Mouse (Mus musculus): ENCODE results near the gene Lsamp. TPM values are rescaled to one million over a fixed set of nuclear protein-coding genes. Genes with fewer than 3 reads are reported as not detected.
A peak's percentile ranks its signal among the peaks of the same experiment; 100 is the strongest.

The Lsamp gene
- polyA plus RNA-seq, 1 experiment from 2014 or later: 13.9 TPM

DNA sequence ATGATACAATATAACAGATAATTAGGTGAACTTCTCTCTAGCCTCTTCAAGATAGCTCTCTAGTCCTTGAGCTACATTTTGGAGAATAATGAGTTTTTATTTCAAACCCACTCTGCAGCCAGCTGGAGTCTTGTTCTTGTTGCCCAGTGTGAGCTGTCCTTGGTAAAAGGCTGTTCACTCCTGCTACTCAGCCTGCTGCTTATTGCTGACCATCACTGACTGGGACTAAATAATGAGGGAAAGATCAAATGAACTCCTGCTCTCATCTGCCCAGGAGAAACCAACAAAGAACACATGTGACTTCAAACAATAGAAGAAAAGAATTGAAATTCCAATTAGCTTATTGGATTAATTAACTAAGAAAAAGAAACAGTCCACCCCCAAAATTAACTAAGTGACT, 1107.1 kb downstream of the Lsamp start:
- H3K36me3 ChIP-seq: no peaks in the 10 kb centered on the region
- no peaks in the 10 kb centered on the region for H3K4me1 ChIP-seq
- H3K27me3 ChIP-seq (ENCODE audit: low read depth, poor library complexity, severe bottlenecking): no peaks in the 10 kb centered on the region
- no peak overlapping the region for H3K27ac ChIP-seq (replicated peaks)
- no peak overlapping the region for H3K4me3 ChIP-seq
- no peak for DNase-seq (ENCODE audit: low spot score)
- no peaks in the 10 kb centered on the region for H3K9me3 ChIP-seq (replicated peaks)

- 85% methylated on average over 3 of the region's 3 CpGs for WGBS
- Histone ChIP-seq H3K27me3 (ENCODE audit: low read depth, poor library complexity, severe bottlenecking) (no peaks in the 10 kb centered on the region), H3K9me3 (replicated peaks) (no peaks in the 10 kb centered on the region), H3K4me1 (no peaks in the 10 kb centered on the region), H3K27ac (replicated peaks) (no peak overlapping the region), H3K36me3 (no peaks in the 10 kb centered on the region), H3K4me3 (no peak overlapping the region)
- DNase-seq (ENCODE audit: low spot score): no peak
These were observed 1118.6 kb downstream of the Lsamp start for GRCm38 (mm10) chr16:41102805-41103204.

DNA sequence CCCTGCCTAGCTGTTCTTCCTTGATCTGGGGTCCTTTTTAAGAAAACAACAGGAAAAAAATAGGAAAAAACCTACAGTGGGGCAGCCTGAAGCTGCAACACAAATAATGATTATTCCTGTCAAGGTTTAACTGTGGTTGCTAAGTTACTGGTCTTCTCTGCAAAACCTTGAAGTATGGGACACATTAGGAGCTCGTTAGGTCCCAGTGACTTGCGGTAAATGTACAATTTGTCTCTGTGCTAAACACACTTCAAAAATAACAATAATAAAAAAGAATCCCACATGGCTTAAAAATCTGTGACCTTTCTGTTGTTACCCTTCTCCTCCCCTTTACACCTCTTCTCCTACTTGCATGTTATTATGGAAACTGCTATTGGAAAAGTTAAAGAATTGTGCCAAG, 1140.2 kb downstream of the Lsamp start:
- 82% methylated on average over 2 of the region's 2 CpGs for WGBS
- Histone ChIP-seq H3K9me3 (replicated peaks) (no peaks in the 10 kb centered on the region), H3K27ac (replicated peaks) (no peak overlapping the region), H3K4me1 (no peaks in the 10 kb centered on the region), H3K4me3 (no peak overlapping the region), H3K27me3 (ENCODE audit: low read depth, poor library complexity, severe bottlenecking) (no peaks in the 10 kb centered on the region), H3K36me3 (no peaks in the 10 kb centered on the region)
- DNase-seq (ENCODE audit: low spot score): no peak

GRCm38 (mm10) chr16:41125051-41125450, 1140.9 kb downstream of the Lsamp start:
- Histone ChIP-seq H3K4me3 (no peak overlapping the region), H3K4me1 (no peaks in the 10 kb centered on the region), H3K9me3 (replicated peaks) (no peaks in the 10 kb centered on the region), H3K27me3 (ENCODE audit: low read depth, poor library complexity, severe bottlenecking) (no peaks in the 10 kb centered on the region), H3K36me3 (no peaks in the 10 kb centered on the region), H3K27ac (replicated peaks) (no peak overlapping the region)
- DNase-seq (ENCODE audit: low spot score): no peak
- 93% methylated on average over 2 of the region's 2 CpGs for WGBS

DNA sequence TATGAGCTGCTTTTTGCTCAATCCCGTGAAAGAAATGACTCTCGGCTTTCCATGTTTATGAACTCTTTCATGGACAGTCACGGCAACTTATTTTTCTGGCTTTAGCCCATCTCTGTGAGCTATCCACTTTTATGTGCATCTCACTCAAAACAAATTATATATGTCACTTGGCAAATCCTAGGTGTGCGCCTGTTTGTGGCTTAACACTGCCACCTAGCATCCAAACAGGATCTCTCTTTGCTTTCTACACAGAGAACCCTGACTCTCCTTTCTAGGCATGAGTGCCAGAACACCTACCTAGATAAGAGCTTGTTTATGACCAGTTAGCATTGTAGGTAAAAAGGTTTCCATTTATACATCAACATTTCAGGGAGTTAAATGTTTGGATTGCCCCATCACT, 1146.9 kb downstream of the Lsamp start:
- no peaks in the 10 kb centered on the region for H3K36me3 ChIP-seq
- DNase-seq (ENCODE audit: low spot score): no peak
- no peak overlapping the region for H3K4me3 ChIP-seq
- no peak overlapping the region for H3K27ac ChIP-seq (replicated peaks)
- H3K27me3 ChIP-seq (ENCODE audit: low read depth, poor library complexity, severe bottlenecking): no peaks in the 10 kb centered on the region
- no peaks in the 10 kb centered on the region for H3K4me1 ChIP-seq
- 73% methylated on average over 4 of the region's 4 CpGs for WGBS
- H3K9me3 ChIP-seq (replicated peaks): no peaks in the 10 kb centered on the region

DNA sequence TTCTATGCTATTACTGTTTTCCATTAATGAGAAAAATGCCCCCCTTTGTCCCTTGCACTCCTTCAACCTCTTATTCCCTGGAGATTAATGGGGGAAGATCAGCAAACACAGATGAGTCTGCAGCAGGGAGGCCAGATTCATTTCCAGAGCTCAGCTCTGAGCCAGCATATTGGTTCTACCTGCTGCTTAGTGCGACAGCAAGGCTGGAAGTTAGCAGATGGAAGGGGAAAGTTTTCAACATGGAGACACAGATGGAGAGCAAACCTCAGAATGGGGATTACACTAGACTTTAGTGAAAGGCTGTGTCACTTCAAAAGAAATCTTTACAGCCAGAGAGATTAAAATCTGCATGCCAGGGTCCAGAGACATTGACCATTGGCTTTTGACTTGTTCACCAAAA, 1188.7 kb downstream of the Lsamp start:
- 86% methylated on average over 1 of the region's 1 CpGs for WGBS
- H3K36me3 ChIP-seq: no peaks in the 10 kb centered on the region
- H3K27ac ChIP-seq (replicated peaks): no peak overlapping the region
- no peaks in the 10 kb centered on the region for H3K27me3 ChIP-seq (ENCODE audit: low read depth, poor library complexity, severe bottlenecking)
- no peaks in the 10 kb centered on the region for H3K9me3 ChIP-seq (replicated peaks)
- peaks cover 2% of the 10 kb centered on the region; the same call in 1 of the 2 replicates for H3K4me1 ChIP-seq
- H3K4me3 ChIP-seq: no peak overlapping the region
- DNase-seq (ENCODE audit: low spot score): no peak

GRCm38 (mm10) chr16:41179557-41179956, 1195.4 kb downstream of the Lsamp start:
- WGBS: 80% methylated on average over 3 of the region's 3 CpGs

DNA sequence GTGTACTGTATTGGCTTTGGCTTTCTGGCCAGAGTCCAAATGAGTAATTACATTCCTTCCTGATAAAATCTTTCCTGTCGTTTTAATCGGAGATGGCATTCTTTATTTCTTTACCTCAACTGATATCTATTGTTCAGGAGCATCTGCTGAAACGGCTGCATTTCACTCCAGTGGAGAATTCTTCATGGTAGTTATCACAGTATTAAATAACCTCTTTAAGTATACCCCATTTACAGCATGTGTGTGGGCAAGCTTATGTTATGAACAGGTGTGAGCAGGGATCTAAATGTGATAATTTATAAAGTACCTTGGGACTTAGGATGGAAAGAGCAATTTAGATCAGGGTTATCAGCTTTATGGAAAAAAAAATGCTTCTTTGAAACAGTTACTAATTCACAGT, 1196.7 kb downstream of the Lsamp start:
- Histone ChIP-seq H3K4me1 (no peaks in the 10 kb centered on the region), H3K27ac (replicated peaks) (no peak overlapping the region), H3K9me3 (replicated peaks) (no peaks in the 10 kb centered on the region), H3K27me3 (ENCODE audit: low read depth, poor library complexity, severe bottlenecking) (no peaks in the 10 kb centered on the region), H3K4me3 (no peak overlapping the region), H3K36me3 (no peaks in the 10 kb centered on the region)
- WGBS: 80% methylated on average over 3 of the region's 3 CpGs
- no peak for DNase-seq (ENCODE audit: low spot score)

More at GRCm38 (mm10) chr16:41179557-41179956, 1195.4 kb downstream of the Lsamp start:
- no peak for DNase-seq (ENCODE audit: low spot score)
- no peak overlapping the region for H3K4me3 ChIP-seq
- H3K9me3 ChIP-seq (replicated peaks): no peaks in the 10 kb centered on the region
- no peaks in the 10 kb centered on the region for H3K4me1 ChIP-seq
- no peak overlapping the region for H3K27ac ChIP-seq (replicated peaks)
- no peaks in the 10 kb centered on the region for H3K27me3 ChIP-seq (ENCODE audit: low read depth, poor library complexity, severe bottlenecking)
- H3K36me3 ChIP-seq: no peaks in the 10 kb centered on the region

DNA sequence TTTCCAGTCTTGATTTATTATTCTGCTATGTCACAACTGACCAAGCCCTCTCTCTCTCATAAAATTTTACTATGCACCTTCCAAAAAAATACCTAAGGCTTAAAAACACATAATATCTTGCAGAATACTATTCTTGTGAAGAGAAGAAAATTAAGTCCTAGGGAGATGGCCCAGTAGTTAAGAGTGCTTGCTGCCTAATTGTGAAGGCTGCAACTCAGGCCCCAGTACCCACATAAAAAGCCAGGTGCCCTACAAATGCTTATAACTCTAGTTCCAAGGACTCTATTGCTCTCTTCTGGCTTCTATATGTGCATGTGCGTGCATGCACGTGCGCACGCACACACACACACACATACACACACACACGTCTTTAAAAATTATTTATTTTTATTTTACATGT, 1225.9 kb downstream of the Lsamp start:
- Histone ChIP-seq H3K27me3 (ENCODE audit: low read depth, poor library complexity, severe bottlenecking) (no peaks in the 10 kb centered on the region), H3K36me3 (no peaks in the 10 kb centered on the region), H3K9me3 (replicated peaks) (no peaks in the 10 kb centered on the region), H3K27ac (replicated peaks) (no peak overlapping the region), H3K4me3 (no peak overlapping the region), H3K4me1 (no peaks in the 10 kb centered on the region)
- no peak for DNase-seq (ENCODE audit: low spot score)
- WGBS: 95% methylated on average over 5 of the region's 5 CpGs

GRCm38 (mm10) chr16:41235829-41236228, 1251.7 kb downstream of the Lsamp start:
- H3K36me3 ChIP-seq: no peaks in the 10 kb centered on the region
- H3K9me3 ChIP-seq (replicated peaks): no peaks in the 10 kb centered on the region
- DNase-seq (ENCODE audit: low spot score): no peak
- H3K4me1 ChIP-seq: peaks cover 6% of the 10 kb centered on the region; the same call in 1 of the 2 replicates
- no peaks in the 10 kb centered on the region for H3K27me3 ChIP-seq (ENCODE audit: low read depth, poor library complexity, severe bottlenecking)
- no peak overlapping the region for H3K4me3 ChIP-seq
- no peak overlapping the region for H3K27ac ChIP-seq (replicated peaks)

- Histone ChIP-seq H3K9me3 (replicated peaks) (no peaks in the 10 kb centered on the region), H3K27me3 (ENCODE audit: low read depth, poor library complexity, severe bottlenecking) (no peaks in the 10 kb centered on the region), H3K4me1 (no peaks in the 10 kb centered on the region), H3K27ac (replicated peaks) (no peak overlapping the region), H3K36me3 (no peaks in the 10 kb centered on the region), H3K4me3 (no peak overlapping the region)
- DNase-seq (ENCODE audit: low spot score): no peak
- 85% methylated on average over 4 of the region's 4 CpGs for WGBS
These were observed 1258.7 kb downstream of the Lsamp start for GRCm38 (mm10) chr16:41242841-41243240.

DNA sequence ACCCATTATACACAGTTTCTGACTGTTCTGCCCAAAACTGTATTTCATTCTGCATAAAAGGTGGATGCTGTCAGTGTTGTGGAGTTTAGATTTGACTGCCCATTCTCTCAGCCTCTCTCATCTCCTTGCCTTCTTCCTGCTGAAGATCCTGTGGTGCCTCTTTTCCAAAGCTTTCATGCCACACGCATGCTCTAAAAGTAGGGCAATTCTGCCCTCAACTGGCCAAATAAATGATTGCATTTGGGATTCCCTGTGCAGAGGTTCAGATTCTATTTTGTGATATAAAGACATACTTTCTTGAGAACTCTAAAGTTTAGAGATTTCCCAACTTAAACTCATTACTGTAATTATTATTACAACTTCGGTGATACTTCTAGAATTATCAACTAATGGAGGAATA, 1260.5 kb downstream of the Lsamp start:
- Histone ChIP-seq H3K9me3 (replicated peaks) (no peaks in the 10 kb centered on the region), H3K27ac (replicated peaks) (no peak overlapping the region), H3K36me3 (no peaks in the 10 kb centered on the region), H3K4me3 (no peak overlapping the region), H3K27me3 (ENCODE audit: low read depth, poor library complexity, severe bottlenecking) (no peaks in the 10 kb centered on the region), H3K4me1 (no peaks in the 10 kb centered on the region)
- 19% methylated on average over 2 of the region's 2 CpGs for WGBS
- DNase-seq (ENCODE audit: low spot score): peak; percentile 26

DNA sequence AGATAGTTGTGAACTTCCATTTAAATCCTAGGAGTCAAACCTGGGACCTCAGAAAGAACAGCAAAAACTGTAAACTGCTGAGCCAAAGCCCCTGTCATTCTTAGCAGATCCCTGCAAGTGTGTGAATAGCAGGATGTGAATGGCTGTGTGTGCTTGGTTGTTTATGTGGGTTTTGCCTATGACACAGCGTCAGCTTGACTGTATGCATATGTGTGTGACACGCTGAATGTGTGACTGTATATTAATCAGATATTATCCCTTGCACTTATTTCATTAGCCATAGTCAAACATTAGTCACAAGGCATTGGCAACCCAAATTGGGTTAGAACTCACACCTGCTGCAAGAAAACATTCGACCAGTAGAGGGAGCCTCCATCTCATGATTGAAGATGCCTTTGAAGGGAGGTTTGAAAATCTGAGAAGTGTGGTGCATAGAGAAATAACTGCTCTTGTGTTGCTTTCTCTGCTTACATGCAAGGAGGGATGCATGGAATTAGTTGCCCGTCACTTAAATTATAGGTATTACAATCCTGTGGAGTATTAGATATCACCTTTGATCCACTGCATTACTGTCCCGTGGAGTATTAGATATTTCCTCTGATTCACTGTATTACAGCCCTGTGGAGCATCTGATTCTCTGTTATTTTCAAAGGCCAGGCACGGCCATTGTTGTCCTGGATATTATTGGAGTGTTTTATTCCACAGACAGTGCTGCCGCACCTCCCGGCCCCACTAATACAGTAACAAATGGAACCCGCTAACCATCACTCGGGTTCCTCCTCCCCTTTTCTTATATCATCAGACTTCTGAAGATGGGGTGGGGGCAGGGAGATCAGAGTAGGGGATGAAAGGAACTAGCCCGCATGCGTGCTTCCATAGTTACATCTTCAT, 1274.2 kb downstream of the Lsamp start:
- no peak overlapping the region for H3K4me3 ChIP-seq
- no peak overlapping the region for H3K27ac ChIP-seq (replicated peaks)

More for the DNA sequence above, 1274.2 kb downstream of the Lsamp start:
- Histone ChIP-seq H3K27me3 (ENCODE audit: low read depth, poor library complexity, severe bottlenecking) (no peaks in the 10 kb centered on the region), H3K4me1 (no peaks in the 10 kb centered on the region), H3K9me3 (replicated peaks) (no peaks in the 10 kb centered on the region), H3K36me3 (no peaks in the 10 kb centered on the region)
- 59% methylated on average over 12 of the region's 12 CpGs for WGBS
- DNase-seq (ENCODE audit: low spot score): peak; percentile 52
